Mouse (Mus musculus) mouse embryonic stem cell (cell line): Measurements from ENCODE around the gene Tbx6.

Experiments
- in situ Hi-C, 2 experiments: fragments of 300-500 bp; cut with MboI; formaldehyde crosslinking; loops; 1 replicate in 1 of 2; 3 replicates in 1 of 2; pipeline ENCODE4 v1.14.3; 2019 to 2020; ENCODE audit warnings: low sequenced_read_pairs in 2 of 2, low pct_unique_long_range_greater_than_20kb in 1 of 2, mixed read lengths in 1 of 2; ENCODE audit not compliant: unreplicated experiment in 1 of 2

Gene Tbx6

DNA sequence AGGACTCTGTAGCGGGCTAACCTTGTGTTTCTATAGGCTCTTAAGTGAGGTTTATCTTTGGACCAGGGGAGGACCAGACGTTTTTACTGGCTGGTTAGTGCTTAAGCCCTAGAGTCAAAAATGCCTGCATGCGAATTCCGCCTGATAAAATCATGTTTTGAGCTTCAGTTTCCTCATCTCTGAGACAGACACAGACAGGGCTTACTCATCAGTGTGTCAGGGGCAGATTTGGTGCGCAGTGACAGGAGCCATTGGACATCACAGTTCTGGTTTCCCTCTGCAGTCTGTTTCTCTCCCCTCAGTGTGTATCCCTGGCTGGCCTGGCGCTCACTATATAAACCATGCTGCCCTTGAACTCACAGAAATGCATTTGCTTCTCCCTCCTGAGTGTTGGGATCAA, 21.9 kb downstream of the Tbx6 start:
- in situ Hi-C loops: no loop called here

DNA sequence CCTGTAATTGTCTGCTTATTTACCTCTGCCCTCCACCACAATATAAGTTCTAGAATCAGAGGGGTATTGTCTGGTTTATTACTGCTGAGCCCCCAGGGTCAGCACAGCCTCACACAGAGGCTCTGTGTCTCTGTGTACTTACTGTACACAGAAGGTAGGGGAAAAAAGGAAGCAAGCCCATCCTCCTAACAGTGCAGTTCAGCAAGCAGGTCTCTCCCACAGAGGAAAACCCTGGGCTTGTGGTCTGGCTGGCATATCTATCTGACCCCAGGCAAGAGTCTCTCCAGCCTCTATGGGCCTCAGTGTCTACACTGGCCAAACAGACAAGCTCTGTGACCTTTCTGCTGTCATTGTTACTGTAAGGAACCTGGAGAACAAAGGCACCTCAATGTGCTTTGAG, 22.5 kb downstream of the Tbx6 start:
- in situ Hi-C loops: no loop called here

DNA sequence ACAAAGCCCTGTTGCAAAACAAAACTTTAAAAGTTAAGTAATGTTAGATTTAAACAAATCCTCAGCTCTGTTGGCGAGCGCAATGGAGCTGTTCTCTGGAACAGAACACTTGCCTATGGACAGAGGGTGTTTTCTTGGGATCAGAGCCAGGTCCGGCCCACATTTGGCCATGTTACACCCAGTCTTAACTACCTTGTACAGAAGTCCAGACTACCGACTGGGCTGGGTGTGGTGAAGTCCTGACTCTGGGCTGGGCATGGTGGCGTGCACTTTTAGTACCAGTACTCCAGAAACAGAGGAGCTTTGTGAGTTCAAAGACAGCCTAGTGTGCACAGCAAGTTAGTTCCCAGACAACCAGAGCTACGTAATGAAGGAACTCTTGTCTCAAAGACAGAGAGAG, 25.7 kb downstream of the Tbx6 start:
- in situ Hi-C loops: no loop called here

DNA sequence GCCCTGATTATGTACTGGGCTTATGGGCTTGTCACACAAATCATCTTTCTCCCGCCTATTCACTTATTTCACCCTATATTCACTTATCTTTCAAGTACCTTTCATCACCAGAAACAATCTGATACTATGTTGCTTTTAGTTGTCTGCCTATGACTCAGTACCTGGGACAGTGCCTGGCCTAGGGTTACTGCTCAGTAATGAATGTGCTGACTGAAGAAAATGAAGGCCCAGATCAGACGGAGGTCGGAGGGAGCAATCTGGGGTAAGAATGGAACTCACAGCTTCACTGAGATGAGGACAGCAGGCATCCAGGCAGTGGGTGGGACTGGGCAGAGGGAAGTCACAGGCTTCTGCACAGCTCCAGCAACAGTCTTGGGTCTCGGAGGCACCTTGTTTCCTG, 26.1 kb downstream of the Tbx6 start:
- in situ Hi-C loops: no loop called here

DNA sequence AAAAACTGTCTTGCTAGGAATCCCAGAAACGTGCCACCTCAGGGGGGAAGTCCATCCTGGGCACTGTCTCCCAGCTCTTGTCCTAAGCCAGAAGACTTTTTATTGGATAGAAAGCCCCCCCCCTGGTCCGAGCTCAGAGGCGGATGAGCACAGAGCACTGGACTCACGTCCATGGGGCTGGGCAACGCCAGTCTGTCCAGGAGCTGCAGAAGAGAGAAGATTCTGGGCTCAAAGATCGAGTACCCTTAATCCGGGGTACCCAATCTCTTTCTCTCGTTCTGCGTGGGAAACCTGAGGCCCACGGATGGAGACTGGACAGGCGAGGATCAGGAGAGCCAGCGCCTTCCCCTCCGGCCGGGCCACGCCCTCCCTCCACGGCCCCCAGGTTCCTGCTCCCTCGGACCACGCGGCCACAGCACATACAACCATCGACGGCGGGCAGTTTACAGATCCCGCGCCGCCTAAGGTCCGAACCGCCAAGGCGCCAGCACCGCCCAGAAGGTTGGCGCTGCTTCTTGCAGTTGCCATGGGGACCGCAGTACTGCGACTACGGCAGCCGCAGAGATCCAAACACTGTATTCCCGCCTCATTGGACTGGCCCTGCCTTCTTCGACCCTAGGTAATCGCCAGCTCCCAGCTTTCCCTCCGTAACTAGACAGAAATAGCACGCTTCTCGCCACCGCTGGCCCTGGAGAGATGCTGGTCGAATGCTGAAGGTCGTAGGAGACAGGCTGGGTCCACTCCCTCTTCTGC, 27.6 kb downstream of the Tbx6 start:
- in situ Hi-C loops: no loop called here

DNA sequence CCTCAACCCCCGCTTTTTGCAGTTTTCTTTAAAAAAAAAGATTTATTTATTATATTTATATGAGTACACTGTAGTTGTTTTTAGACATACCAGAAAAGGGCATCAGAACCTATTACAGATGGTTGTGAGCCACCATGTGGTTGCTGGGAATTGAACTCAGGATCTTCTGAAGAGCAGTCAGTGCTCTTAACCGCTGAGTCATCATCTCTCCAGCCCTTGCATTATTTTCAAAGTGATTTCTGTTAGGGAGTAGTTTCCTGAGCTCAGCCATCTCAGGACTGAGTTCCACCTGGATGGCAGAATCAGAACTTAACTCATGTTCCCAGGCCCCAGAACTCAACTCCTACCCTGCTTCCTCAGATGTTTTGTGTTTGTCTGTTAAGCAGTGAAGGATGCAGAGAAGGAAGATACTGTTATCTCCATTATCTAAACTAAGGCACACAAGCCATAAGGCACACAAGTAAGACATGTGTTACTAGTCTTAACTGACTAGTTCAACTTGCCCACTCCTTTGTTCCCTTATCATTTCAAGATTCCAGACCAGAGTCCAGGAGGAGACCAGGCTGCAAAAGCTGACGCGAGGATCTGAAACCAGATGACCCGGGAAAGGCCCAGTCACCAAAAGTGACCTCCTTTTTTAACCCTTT, 28.6 kb downstream of the Tbx6 start:
- in situ Hi-C loops: loop anchor here in 1 of 2 experiments (10.0 kb wide), 1 partner anchor 285 kb away; the partner anchor contains the start of gene AI467606

DNA sequence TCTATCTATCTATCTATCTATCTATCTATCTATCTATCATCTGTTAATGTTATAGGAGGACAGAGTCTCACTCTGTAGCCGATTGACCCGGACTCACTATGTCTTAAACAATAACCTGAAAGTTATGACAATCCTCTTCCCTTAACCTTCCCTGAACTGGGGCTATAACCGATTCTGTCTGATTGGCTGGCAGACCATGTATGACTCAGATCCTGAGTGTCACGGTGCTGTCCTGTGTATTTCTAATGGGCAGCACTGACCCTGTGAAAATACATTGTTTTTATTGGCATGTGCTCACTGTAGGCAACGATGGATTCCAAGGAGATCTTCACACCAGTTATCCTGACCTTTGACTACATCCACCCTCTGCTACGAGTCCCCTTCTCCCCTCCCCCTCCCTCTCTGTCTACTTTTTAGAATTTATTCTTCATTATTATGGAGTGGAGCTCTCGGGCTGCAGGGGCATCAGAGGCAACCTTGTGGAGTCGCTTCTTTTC, 34.5 kb downstream of the Tbx6 start:
- in situ Hi-C loops: loop anchor here in 1 of 2 experiments (10.0 kb wide), 1 partner anchor 279 kb away; the partner anchor contains the start of gene AI467606

DNA sequence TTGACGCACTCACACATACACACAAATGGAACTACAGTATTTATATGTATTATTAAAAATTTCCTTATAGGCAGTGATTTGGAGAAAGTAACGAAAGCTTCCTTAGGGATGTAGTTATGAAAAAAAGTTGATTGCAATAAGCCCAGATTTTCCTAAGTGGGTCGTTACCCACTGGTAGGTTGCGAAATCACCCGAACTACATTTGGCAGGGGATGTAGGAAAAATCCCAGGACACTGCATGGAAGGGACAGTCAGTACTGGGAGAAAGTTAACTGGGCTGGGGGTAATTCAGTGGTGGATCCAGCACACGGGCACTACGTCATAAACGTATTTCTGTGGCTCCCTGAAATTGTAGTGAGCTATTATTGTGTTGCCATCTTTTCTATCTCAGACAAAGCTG, 35.2 kb downstream of the Tbx6 start:
- in situ Hi-C loops: loop anchor here in 1 of 2 experiments (10.0 kb wide), 1 partner anchor 278 kb away; the partner anchor contains the start of gene AI467606

DNA sequence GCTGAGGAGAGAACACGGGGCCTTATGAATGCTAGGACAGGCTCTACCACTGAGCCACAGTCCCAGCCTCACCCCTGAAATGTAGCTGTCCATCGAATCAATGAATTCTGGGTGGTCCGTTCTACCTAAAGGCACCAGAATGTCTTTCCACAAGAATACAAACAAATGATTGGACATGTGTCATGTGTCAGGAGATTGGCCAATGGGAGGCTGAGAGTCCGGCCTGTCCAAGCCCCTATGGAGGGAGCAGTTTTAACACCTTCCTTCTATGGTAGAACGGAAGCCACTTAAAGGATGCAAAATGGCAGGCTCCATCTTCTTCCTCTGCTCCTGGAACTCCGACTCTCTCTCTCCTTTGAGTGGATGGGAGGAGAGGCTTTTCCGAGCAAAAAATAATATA, 36.3 kb downstream of the Tbx6 start:
- in situ Hi-C loops: loop anchor here in 1 of 2 experiments (10.0 kb wide), 1 partner anchor 277 kb away; the partner anchor contains the start of gene AI467606

DNA sequence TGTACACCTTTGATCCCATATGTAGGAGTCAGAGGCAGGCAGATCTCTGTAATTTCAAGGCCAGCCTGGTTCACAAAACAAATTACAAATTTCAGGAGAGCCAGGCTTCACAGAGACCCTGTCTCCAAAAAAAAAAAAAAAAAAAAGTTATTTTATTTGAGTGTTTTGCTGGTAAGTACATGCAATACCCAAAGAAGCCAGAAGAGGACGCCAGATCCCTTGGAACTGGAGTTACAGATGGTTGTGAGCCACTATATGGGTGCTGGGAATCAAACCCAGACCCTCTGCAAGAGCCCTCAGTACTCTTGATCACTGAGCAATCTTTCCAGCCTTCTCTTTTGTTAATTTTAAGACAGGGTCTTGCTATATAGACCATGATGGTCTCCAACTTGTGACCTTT, 37.5 kb downstream of the Tbx6 start:
- in situ Hi-C loops: loop anchor here in 1 of 2 experiments (10.0 kb wide), 1 partner anchor 276 kb away; the partner anchor contains the start of gene AI467606

DNA sequence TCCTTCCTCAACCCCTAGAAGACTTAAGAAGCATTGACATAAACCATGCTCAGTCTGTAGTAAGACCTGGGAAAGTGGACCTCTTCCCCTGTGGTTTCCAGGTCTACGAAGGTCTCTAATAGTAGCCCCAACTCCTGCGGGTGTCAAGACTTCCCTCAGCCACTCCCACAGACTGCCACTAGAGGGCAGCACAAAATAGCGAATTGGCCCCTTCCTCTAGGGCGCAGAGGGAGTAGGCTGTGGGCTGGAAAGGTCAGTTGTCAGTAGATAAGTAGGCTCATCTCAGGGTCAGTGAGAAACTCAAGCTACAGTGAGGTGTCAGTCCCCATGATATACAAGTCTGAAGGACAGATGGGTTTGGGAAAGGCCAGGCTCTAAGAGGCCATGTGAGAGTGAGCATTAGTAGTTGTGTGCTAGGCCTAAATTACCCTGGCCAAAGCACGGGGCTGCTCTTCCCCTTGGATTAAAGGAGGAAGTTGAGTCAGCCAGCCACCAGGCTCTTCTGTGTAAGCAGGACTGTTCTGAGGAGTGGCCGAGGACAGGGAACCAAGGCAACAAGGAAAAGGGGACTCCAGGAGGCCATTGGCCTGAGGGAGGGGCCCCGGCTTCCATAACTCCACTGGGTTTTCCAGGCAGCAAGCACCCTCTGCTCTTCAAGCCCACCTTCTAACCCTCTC, 40.7 kb downstream of the Tbx6 start:
- in situ Hi-C loops: no loop called here

DNA sequence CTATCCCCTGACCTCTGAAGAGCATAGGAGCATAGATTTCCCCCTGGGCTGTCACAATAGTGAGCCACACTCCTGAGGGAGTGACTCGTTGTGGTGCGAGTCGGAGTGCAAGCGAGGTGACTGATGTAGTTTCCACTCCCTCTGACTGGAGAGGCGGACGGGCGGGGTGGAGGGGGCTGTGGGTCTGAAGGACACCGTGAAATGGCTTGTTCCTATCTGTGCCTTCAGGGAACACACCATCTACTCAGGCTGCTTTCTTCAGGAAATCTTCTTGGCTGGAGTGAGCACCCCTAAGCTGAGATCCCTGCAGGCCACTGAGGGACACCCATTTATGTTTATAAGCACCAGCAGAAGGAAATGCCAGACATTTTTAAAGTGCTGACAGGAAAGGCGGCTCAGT, 41.5 kb downstream of the Tbx6 start:
- in situ Hi-C loops: no loop called here

DNA sequence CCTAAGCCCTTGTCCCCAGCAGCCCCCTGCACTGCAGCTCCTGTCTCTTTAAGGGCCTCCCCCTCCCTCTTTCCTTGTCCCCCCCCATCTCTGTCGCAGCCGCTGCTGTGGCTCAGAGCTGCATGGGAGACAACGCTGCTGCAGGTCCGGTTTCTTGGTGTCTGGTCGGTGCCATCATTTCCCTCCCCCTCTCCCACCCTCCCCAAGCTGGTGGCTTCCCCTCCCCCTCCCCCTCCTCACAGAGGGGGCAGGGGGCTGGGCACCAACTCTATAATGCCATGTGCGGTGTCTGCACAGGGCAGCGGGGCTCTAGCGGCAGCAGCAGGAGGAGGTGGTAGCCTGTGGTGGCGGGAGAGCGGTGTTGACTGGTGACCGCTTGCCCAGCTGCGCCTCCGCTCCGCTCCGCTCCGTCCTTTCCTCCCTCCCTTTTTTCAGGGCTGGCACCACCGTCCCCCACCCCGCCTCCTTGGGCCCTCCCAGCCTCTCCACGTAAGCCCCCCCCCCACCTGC, 42.0 kb downstream of the Tbx6 start:
- in situ Hi-C loops: no loop called here

DNA sequence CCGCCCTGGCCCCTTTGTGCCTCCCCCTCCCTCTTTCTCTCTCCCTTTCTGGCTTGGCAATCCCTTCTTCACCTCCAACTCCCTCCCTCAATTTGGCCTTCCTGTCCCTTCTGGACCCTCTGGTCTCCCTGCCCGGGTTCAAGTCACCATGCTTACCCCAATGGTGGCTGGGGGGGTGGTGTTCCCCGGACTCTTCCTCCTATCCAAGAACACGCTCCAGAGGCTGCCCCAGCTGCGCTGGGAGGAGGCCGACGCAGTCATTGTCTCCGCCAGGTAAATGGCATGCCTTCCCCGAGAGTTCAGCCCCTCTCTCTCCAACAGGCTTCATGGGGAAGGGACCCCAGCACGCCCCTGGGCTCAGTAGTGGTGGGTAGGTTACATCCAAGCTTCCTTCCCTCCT, 42.7 kb downstream of the Tbx6 start:
- in situ Hi-C loops: no loop called here

DNA sequence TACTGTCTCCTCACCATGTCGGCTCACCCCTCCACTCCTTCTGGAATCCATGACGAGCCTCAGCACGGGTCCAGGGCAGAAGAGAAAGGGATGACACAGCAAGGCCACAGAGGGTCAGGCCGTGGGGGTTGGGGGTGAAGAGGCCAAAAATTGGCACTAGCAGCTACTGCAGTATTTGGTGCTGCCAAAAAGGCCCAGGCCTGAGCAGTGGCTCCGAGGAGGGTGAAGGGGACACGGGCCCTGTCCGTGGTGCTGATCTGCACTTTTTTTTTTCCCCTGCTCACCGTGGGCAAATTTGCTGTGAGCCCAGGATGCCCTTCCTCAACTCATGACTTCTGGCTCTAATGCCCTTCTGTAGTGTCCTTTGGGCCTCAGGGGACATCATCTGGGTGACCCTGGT, 44.1 kb downstream of the Tbx6 start:
- in situ Hi-C loops: loop anchor here in 1 of 2 experiments (25.0 kb wide), 1 partner anchor 137 kb away; the partner anchor contains the start of gene Sez6l2

DNA sequence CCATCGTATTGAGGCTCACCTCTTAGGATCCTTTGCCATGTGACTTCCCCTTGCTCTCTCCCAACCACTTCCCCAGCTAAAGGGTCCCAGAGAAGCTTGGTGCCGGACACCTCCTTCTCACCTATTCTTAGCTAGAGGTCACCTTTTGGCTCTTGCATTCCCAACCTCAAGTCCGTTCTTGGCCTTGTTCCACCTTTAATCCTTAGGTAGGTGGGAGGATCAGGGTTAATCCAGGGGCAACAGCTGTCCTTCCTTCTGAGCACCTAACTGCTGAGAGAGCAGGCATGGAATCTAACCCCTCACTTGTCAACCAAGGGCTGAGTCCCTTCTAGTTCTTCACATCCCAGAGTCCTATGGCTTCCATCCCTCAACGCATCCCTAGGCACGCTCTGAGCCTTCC, 44.7 kb downstream of the Tbx6 start:
- in situ Hi-C loops: loop anchor here in 1 of 2 experiments (25.0 kb wide), 1 partner anchor 136 kb away; the partner anchor contains the start of gene Sez6l2

DNA sequence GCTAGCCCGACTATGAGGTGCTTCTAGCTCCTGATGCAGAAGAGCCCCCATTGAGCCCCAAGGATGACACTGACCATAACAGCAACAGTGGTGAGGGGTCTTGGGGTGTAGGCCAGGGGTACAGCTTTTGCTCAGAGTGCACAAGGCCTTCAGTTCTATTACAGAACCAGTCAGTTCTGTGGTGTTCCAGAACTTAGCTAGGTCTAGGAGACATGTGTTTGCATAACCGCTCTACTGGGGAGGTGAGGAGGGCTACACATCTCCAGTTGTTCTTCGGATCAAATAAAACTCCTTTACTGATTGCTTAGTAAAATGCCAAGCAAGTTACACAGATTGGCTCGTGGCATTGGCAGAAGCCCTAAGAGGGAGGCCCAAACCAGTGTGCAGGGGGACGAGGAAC, 50.3 kb downstream of the Tbx6 start, which contains the start of gene 4930451I11Rik:
Gene 4930451I11Rik (minus strand): TSS at position 101 of the 400 bp plus-strand sequence.
- in situ Hi-C loops: loop anchor here (10.0 to 25.0 kb wide), 2 partner anchors 131 to 273 kb away; partner anchors contain the start of gene Sez6l2 (in 1 of the 2)

DNA sequence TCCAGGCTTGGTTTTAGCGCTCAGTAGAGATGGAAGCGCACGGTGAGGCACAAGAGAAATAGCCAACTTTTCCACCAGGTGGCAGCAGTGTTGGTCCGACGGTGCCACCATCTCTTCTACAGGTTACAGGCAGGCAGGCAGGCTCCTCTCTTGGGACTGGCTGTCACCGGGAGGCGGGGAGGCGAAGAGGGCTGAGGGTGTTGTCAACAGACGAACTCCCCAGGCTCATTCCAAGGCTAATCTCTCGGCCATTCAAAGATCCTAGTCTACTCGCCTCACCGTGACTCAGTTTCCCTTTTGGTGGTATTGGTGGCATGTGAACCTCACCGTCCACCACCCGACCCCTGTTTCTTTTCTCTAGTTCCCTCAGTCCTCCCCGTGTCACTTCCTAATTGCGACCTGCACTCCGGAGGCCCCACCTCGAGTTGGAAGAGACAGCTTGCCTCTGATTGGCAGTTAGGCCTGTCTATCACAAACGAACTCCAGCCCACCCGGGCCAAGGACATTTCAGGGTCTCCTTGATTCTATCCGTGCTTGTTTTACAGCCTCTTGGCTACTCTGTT, 50.8 kb downstream of the Tbx6 start:
- in situ Hi-C loops: loop anchor here (10.0 to 25.0 kb wide), 2 partner anchors 130 to 273 kb away; partner anchors contain the start of gene Sez6l2 (in 1 of the 2)
